Mouse (Mus musculus): ENCODE results near the gene Cfap46.

- TF ChIP-seq POLR2A (IDR thresholded peaks at IDR 0.05; ENCODE audit: borderline replicate concordance, extremely low read depth, insufficient read depth, insufficient read length, poor library complexity, severe bottlenecking) (no peak), CTCF (IDR thresholded peaks at IDR 0.05; ENCODE audit: borderline replicate concordance, extremely low read depth, insufficient read depth, insufficient read length) (no peak)
Observed at GRCm38 (mm10) chr7:139581801-139582571, 101.6 kb downstream of the Cfap46 start.
